Mouse (Mus musculus) lung, adult 2 months (tissue): ENCODE results near the gene Arf5.

Experiments used
- CTCF ChIP-seq: fragments of 200-500 bp; IDR thresholded peaks from 2 replicates; pipeline ENCODE4 v1.5.1; 2011; ENCODE audit warnings: mild to moderate bottlenecking, low read length, control low read depth; ENCODE audit not compliant: insufficient read depth
- POLR2A ChIP-seq: fragments of 200-500 bp; IDR thresholded peaks from 2 replicates; pipeline ENCODE4 v1.6.1; 2011; ENCODE audit warnings: low read depth, mild to moderate bottlenecking, control low read depth, low read length, borderline replicate concordance; ENCODE audit errors: extremely low read depth

- TF ChIP-seq CTCF (no peak), POLR2A (no peak)
These were observed 25.9 kb downstream of the Arf5 start, which contains the start of gene Pax4 for GRCm38 (mm10) chr6:28449253-28449652.
